Mouse (Mus musculus) adrenal gland, postnatal 14 days (tissue): ENCODE measurements around the gene Gm47996. TPM values are rescaled to one million over a fixed set of nuclear protein-coding genes. Genes with fewer than 3 reads are reported as not detected.

Experiments
- DNase-seq: peaks from one replicate; pipeline ENCODE4 v3.0.0; 2021; ENCODE audit warnings: mixed read lengths
- total RNA-seq: library from RNA; stranded (reverse); gene quantifications from 2 replicates; pipeline ENCODE4 v1.2.3, GENCODE M21; 2021

The Gm47996 gene
- total RNA-seq, 1 experiment from 2014 or later: not detected

DNA sequence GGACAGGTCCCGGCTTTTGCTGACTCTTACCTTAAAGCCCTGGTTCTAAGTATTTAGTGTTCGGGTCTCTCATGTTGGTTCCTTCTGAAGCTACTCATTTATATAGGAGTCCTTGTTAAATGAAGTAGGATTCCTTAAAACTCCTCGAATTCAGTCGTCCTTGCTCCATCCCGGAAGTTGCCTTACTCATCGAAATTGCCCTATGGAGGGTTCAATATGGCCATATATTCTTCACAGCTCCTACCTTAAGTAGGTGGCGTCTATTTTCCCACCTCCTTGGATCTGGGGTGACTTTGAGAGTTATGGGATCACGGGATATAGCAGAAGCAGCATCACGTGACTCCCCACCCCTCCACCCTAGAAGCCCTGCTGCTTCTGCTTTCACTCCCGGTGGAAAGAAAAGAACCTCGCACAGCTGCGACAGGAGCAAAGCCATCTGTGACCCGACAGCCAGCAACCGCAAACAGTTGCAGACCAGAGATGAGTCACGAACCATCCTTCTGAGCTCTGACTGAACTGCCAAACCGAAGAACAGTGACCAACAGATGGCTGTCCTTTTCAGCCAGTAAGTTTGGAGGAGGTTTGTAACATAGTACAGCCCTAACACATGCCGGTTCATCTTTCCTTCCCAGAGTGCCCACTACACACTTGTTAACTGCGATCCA, 40.7 kb downstream of the Gm47996 start:
- DNase-seq: peak; percentile 55

DNA sequence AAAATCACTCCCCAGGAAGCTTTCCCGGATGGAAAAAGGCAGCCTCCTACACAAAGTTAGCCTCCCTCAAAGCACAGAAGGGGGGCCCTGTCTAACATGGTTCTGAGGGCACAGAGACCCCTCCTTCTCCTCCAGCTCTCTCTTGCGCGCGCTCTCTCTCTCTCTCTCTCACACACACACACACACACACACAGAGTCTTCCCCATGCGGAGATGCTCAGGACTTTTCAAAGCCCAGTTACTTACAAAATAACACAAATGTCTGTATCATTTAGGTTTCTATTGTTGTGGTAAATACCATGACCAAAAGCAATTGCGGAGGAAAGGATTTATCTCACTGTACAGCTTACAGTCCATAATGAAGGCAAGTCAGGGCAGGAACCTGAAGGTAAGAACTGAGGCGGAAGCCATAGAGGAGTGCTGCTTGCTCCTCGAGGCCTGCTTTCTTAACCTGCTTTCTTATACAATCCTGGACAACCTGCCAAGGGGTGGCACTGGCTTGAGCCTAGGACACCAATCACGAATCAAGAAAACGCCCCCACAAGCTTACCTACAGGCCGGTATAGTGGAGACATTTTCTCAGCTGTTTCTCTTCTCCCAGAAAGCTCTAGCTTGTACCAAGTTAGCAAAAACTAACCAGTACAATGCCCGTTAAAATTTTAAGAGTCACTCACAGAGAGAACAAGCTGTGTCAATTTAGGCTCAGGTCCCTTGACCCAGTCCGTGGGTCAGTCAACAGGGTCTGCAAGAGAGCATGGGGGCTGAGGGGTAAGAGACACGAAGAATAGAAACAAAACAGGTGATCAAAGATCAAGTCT, 41.5 kb downstream of the Gm47996 start:
- DNase-seq: no peak

DNA sequence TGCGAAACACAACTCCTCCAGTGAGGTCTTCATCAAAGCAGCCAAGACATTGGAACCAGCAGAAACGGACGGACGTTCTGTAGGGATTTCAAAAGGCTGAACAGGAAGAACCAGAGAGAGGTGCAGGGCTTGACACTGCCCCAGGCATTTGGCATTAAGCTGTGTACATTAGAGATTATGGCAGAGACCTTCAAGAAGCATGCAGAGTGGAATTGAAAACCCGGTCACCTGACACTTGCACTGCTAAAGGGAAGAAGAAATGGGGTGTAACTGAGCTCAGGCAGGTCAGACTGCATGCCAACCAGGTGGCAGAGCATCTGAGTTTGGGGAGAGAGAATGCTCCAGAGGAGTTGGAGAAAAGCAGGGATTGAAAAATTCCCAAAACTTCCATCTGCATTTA, 45.5 kb downstream of the Gm47996 start:
- DNase-seq: no peak

DNA sequence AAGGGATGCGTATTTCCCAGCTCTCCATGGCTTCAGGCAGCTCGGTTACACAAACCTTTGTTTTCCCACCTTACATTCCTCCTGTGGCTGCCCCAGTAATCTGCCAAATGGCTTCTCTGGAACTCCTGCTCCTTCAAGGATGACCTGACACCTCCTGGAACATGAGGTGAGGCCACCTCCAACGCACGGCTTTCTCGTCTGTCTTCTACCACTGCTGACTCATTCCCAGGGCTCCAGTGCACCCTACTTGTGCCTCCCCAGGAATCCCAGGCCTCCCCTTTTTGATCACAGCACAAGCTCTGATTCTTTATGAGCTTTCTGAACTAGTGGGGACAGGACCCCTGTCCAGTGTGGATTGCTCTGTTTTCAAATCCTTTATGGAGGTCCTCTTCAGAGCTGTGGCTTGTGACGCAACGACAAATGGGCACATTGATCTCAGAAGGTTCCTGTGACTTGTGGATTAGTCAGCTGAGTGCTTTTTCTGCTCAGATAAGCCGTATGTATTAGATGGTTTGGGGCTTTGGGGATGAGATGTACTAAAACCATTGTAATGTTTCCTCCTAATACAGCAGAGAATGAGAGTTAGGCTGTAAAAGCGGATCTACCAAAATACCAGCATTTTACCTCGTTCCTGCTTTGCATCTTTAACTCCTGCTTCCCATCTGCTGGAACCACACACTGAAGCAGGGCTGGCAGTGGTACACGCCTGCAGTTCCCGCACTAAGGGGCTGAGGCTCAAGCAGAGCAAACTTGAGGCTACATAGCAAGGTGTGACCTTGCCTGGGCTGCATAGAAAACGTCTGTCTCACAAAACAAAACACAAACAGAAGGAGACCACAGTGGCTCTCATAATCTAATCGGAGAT, 48.4 kb downstream of the Gm47996 start:
- DNase-seq: no peak

DNA sequence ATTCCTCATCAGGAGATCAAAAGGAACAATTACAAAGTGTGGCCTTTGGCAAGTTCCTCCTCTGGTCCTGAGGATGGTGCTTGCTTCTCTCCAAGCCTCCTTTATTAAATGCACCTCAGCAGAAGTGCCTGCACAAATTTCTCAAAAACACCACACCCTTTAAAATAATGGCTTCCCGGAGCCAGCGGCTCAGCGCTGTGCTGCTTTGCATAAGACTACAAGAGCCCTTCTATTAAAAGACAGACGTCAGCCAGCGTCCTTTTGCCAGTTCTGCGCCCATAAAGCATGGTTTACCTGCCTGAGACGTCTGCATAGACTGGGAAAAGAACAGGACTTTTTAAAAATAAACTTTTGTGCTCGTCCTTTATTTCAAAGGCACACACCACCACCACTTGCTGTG, 49.1 kb downstream of the Gm47996 start:
- no peak for DNase-seq

Other genes starting within 250 kb of the Gm47996 start
- gene Hmcn1, start 216.7 kb upstream of the Gm47996 start, total RNA-seq: 4.2 and 6.9 TPM in 2 replicates
- gene Gm47985, start 27.6 kb upstream of the Gm47996 start, total RNA-seq: not detected in 2 replicates
- not detected in 2 replicates for gene Gm8947, start 17.8 kb upstream of the Gm47996 start, total RNA-seq
- gene Gm47995, start 11.7 kb upstream of the Gm47996 start, total RNA-seq: not detected in 2 replicates
- not detected in 2 replicates for gene 3110040M04Rik, start 6.0 kb upstream of the Gm47996 start, total RNA-seq
- 200 and 309 TPM in 2 replicates for gene Ivns1abp, start 134.3 kb downstream of the Gm47996 start, total RNA-seq
- gene Swt1, start 218.3 kb downstream of the Gm47996 start, total RNA-seq: 20.2 and 24.4 TPM in 2 replicates
- gene Trmt1l, start 218.4 kb downstream of the Gm47996 start, total RNA-seq: 26.9 and 28.9 TPM in 2 replicates